Mouse (Mus musculus) kidney, postnatal 0 days (tissue): Measurements from ENCODE around the gene Ttc24. TPM values are rescaled to one million over a fixed set of nuclear protein-coding genes. Genes with fewer than 3 reads are reported as not detected.

ENCODE experiments used
- ATAC-seq: fragments of 200-750 bp; cut with Nextera tagmentation; replicated peaks from 2 replicates; pipeline ENCODE4 v1.8.0; 2017; ENCODE audit warnings: low read depth, moderate number of reproducible peaks, moderate TSS enrichment, moderate library complexity; ENCODE audit not compliant: low FRiP score
- DNase-seq: peaks from one replicate; pipeline ENCODE4 v3.0.0-alpha.2; 2016; ENCODE audit warnings: low spot score
- H3K27ac ChIP-seq: fragments of 300-500 bp; sonication (generic); 2 replicates; pipeline ENCODE4 v1.5.1; 2014; ENCODE audit warnings: mild to moderate bottlenecking
- H3K27me3 ChIP-seq: fragments of 300-500 bp; sonication (generic); 2 replicates; pipeline ENCODE4 v1.6.1; 2014; ENCODE audit warnings: low read length, mixed read lengths; ENCODE audit not compliant: insufficient read depth
- H3K36me3 ChIP-seq: fragments of 300-500 bp; sonication (generic); 2 replicates; pipeline ENCODE4 v1.6.1; 2014; ENCODE audit warnings: low read length, mixed read lengths; ENCODE audit not compliant: insufficient read depth
- H3K4me1 ChIP-seq: fragments of 300-500 bp; sonication (generic); replicated peaks from 2 replicates; pipeline ENCODE4 v1.6.1; 2014; ENCODE audit warnings: antibody characterized with exemption, low read length, mixed read lengths; ENCODE audit not compliant: insufficient read depth
- H3K4me2 ChIP-seq: fragments of 300-500 bp; sonication (generic); 2 replicates; pipeline ENCODE4 v1.6.1; 2014; ENCODE audit warnings: mild to moderate bottlenecking, low read length, moderate library complexity, mixed read lengths
- H3K4me3 ChIP-seq: fragments of 300-500 bp; sonication (generic); replicated peaks from 2 replicates; pipeline ENCODE4 v1.5.1; 2014; ENCODE audit warnings: low read depth, low read length
- H3K9ac ChIP-seq: fragments of 300-500 bp; sonication (generic); 2 replicates; pipeline ENCODE4 v1.6.1; 2014; ENCODE audit warnings: low read depth, low read length
- H3K9me3 ChIP-seq: fragments of 300-500 bp; sonication (generic); replicated peaks from 2 replicates; pipeline ENCODE4 v1.6.1; 2016; ENCODE audit warnings: low read length, inconsistent platforms, mixed read lengths
- CTCF ChIP-seq: IDR thresholded peaks from 2 replicates; pipeline ENCODE4 v1.5.1; 2016; ENCODE audit warnings: antibody characterized with exemption, low read depth, mild to moderate bottlenecking, moderate library complexity
- WGBS: fragments of 180-500 bp; shearing (Covaris S2); extraction: QIAGEN DNeasy Blood & Tissue Kit; methylation state at CpG from one replicate; pipeline ENCODE4 v1.1.7; 2014; 5-methylcytosine and 5-hydroxymethylcytosine counted together
- polyA plus RNA-seq: library from polyadenylated mRNA; unstranded; fragments of >200 nt; fragmentation: Nextera tagmentation; extraction: Ambion mirVana; gene quantifications from 2 replicates; pipeline ENCODE4 v1.2.1, GENCODE M21; 2015

Gene Ttc24
- polyA plus RNA-seq, 1 experiment from 2014 or later: not detected

GRCm38 (mm10) chr3:88073631-88074030 is 4.5 kb downstream of the Ttc24 start:
- 66% methylated on average over 2 of the region's 2 CpGs for WGBS
- Histone ChIP-seq H3K27ac (no peak overlapping the region), H3K9me3 (no peaks in the 10 kb centered on the region), H3K4me3 (no peak overlapping the region), H3K27me3 (no peaks in the 10 kb centered on the region), H3K36me3 (no peaks in the 10 kb centered on the region), H3K9ac (no peak overlapping the region), H3K4me2 (no peak overlapping the region), H3K4me1 (no peaks in the 10 kb centered on the region)
- ATAC-seq: no peak
- no peak for TF ChIP-seq CTCF
- no peak for DNase-seq

- no peaks in the 10 kb centered on the region for H3K9me3 ChIP-seq
- WGBS: 3% methylated on average over 5 of the region's 5 CpGs
- DNase-seq: peak; percentile 89
- no peak overlapping the region for H3K4me3 ChIP-seq
- H3K4me1 ChIP-seq: no peaks in the 10 kb centered on the region
- ATAC-seq: peak; percentile 38; the same call in 1 of the 2 replicates
- H3K27ac ChIP-seq: no peak overlapping the region
- H3K27me3 ChIP-seq: no peaks in the 10 kb centered on the region
- H3K4me2 ChIP-seq: no peak overlapping the region
- no peak overlapping the region for H3K9ac ChIP-seq
- H3K36me3 ChIP-seq: no peaks in the 10 kb centered on the region
- peak; percentile 97 for TF ChIP-seq CTCF
Measured at GRCm38 (mm10) chr3:88071783-88072182, 6.3 kb downstream of the Ttc24 start.

- H3K27me3 ChIP-seq: no peaks in the 10 kb centered on the region
- no peak for TF ChIP-seq CTCF
- no peak overlapping the region for H3K27ac ChIP-seq
- no peak overlapping the region for H3K9ac ChIP-seq
- WGBS: 9% methylated on average over 2 of the region's 2 CpGs
- H3K4me1 ChIP-seq: no peaks in the 10 kb centered on the region
- no peaks in the 10 kb centered on the region for H3K9me3 ChIP-seq
- no peak for DNase-seq
- no peak overlapping the region for H3K4me3 ChIP-seq
- no peak for ATAC-seq
- no peak overlapping the region for H3K4me2 ChIP-seq
- no peaks in the 10 kb centered on the region for H3K36me3 ChIP-seq
Measured at GRCm38 (mm10) chr3:88068386-88068785, 9.7 kb downstream of the Ttc24 start.

- Histone ChIP-seq H3K4me2 (peak within 1 kb of the TSS; percentile 98), H3K9ac (peak within 1 kb of the TSS; percentile 87), H3K9me3 (no peaks in the 10 kb centered on the region), H3K4me3 (peak within 1 kb of the TSS; percentile 88), H3K27me3 (no peaks in the 10 kb centered on the region), H3K4me1 (peaks cover 12% of the 10 kb centered on the region; the same call in 1 of the 2 replicates), H3K36me3 (peaks cover 3% of the 10 kb centered on the region; the same call in 1 of the 2 replicates), H3K27ac (peak within 1 kb of the TSS; percentile 76; the same call in 1 of the 2 replicates)
- WGBS: under 1% methylated on average over 60 of the region's 60 CpGs
- ATAC-seq (peak; percentile 94), DNase-seq (peak; percentile 95)
- no peak for TF ChIP-seq CTCF
Measured at GRCm38 (mm10) chr3:88057902-88058696, 20.0 kb downstream of the Ttc24 start, which contains the start of gene Naxe. TSS of gene Naxe (minus strand) at chr3:88058495.

- WGBS: 91% methylated on average over 6 of the region's 6 CpGs
- no peaks in the 10 kb centered on the region for H3K9me3 ChIP-seq
- H3K4me1 ChIP-seq: peaks cover 12% of the 10 kb centered on the region; the same call in 1 of the 2 replicates
- ATAC-seq: no peak
- peaks cover 13% of the 10 kb centered on the region; the same call in 1 of the 2 replicates for H3K36me3 ChIP-seq
- peak overlapping the region; percentile 98 for H3K4me2 ChIP-seq
- TF ChIP-seq CTCF: no peak
- H3K9ac ChIP-seq: 0 out of 2 replicates have a peak overlapping the region, but pooled peaks have one; percentile 87
- no peaks in the 10 kb centered on the region for H3K27me3 ChIP-seq
- no peak for DNase-seq
- H3K4me3 ChIP-seq: no peak overlapping the region
- no peak overlapping the region for H3K27ac ChIP-seq
Measured at GRCm38 (mm10) chr3:88057030-88057429, 21.1 kb downstream of the Ttc24 start.

GRCm38 (mm10) chr3:88049532-88049931 is 28.6 kb downstream of the Ttc24 start:
- H3K9ac ChIP-seq: no peak overlapping the region
- no peak overlapping the region for H3K4me3 ChIP-seq
- no peak overlapping the region for H3K4me2 ChIP-seq
- no peaks in the 10 kb centered on the region for H3K27me3 ChIP-seq
- H3K9me3 ChIP-seq: no peaks in the 10 kb centered on the region
- TF ChIP-seq CTCF: no peak
- 86% methylated on average over 3 of the region's 3 CpGs for WGBS
- ATAC-seq (no peak), DNase-seq (no peak)
- H3K36me3 ChIP-seq: peaks cover 29% of the 10 kb centered on the region; the same call in 1 of the 2 replicates
- H3K27ac ChIP-seq: no peak overlapping the region
- H3K4me1 ChIP-seq: no peaks in the 10 kb centered on the region
